Comparison of ENCODE assay signal across 9 mouse cellular contexts in genomic region chr10:86310527-86310926, GRCm38 (mm10). TPM values are rescaled to one million over a fixed set of nuclear protein-coding genes. Genes with fewer than 3 reads are reported as not detected.
DNase-seq lines count a peak whose midpoint lies in the region; ATAC-seq and TF ChIP-seq lines count a peak whose summit lies in the region.
"Had no signal": no experiment of that assay in that cellular context is flagged by ENCODE, and none has a peak within 500 bp of the region (broad histone marks: within the 10 kb centered on the region; RNA-seq: fewer than 3 reads in every experiment).

No protein-coding gene starts in this region.

- no peaks in the 10 kb centered on the region for H3K9me3 ChIP-seq in kidney, embryonic 15.5 days (replicated peaks)
- H3K9me3 ChIP-seq in intestine, postnatal 0 days (ENCODE audit: control insufficient read depth), result no peaks in the 10 kb centered on the region
- no peaks in the 10 kb centered on the region for H3K9me3 ChIP-seq in liver, postnatal 0 days (ENCODE audit: low read length)
- H3K9me3 ChIP-seq: megakaryocyte, embryonic 14.5 days had no signal

- no peak for ATAC-seq in kidney, embryonic 15.5 days (replicated peaks; ENCODE audit: low FRiP score)
- ATAC-seq in intestine, postnatal 0 days, result peak; percentile 86
- ATAC-seq in liver, postnatal 0 days, result no peak

- H3K27me3 ChIP-seq in kidney, embryonic 15.5 days, result no peaks in the 10 kb centered on the region
- no peaks in the 10 kb centered on the region for H3K27me3 ChIP-seq in intestine, postnatal 0 days (replicated peaks; ENCODE audit: control insufficient read depth, insufficient read depth, low read length)
- H3K27me3 ChIP-seq in liver, postnatal 0 days (ENCODE audit: insufficient read depth, low read length), result no peaks in the 10 kb centered on the region

- WGBS in kidney, embryonic 15.5 days, result 41% methylated on average over 6 of the region's 6 CpGs
- 16% methylated on average over 6 of the region's 6 CpGs for WGBS in intestine, postnatal 0 days
- 64% methylated on average over 6 of the region's 6 CpGs for WGBS in liver, postnatal 0 days (ENCODE audit: insufficient replicate concordance)

- DNase-seq in kidney, postnatal 25 days, result peak; percentile 52 to 63
- peak; percentile 65 for DNase-seq in adrenal gland, postnatal 25 days
- DNase-seq in skeletal muscle tissue, adult 2 months (ENCODE audit: low read depth, low spot score), result peak; percentile 69
- DNase-seq in left cerebral cortex, postnatal 25 days (ENCODE audit: low spot score in 2 of 2), result no peak
- no peak for DNase-seq in liver, postnatal 0 days
- DNase-seq: cerebellum, postnatal 25 days had no signal

- H3K4me2 ChIP-seq in kidney, embryonic 15.5 days, result no peak overlapping the region
- H3K4me2 ChIP-seq in intestine, postnatal 0 days (replicated peaks; ENCODE audit: low read depth), result no peak overlapping the region
- no peak overlapping the region for H3K4me2 ChIP-seq in liver, postnatal 0 days (ENCODE audit: low read depth, low read length)

- intact Hi-C loops in left cerebral cortex, postnatal 25 days (cut with DNase I), result no loop called here

- no peak overlapping the region for H3K27ac ChIP-seq in kidney, embryonic 15.5 days
- H3K27ac ChIP-seq in intestine, postnatal 0 days (ENCODE audit: low read depth, low read length), result no peak overlapping the region
- H3K27ac ChIP-seq in liver, postnatal 0 days (ENCODE audit: low read depth), result no peak overlapping the region

- H3K4me3 ChIP-seq in kidney, embryonic 15.5 days (replicated peaks), result no peak overlapping the region
- H3K4me3 ChIP-seq in intestine, postnatal 0 days (ENCODE audit: low read depth, low read length), result no peak overlapping the region
- no peak overlapping the region for H3K4me3 ChIP-seq in liver, postnatal 0 days (ENCODE audit: low read depth, low read length)
- H3K4me3 ChIP-seq: megakaryocyte, embryonic 14.5 days had no signal

- H3K4me1 ChIP-seq in kidney, embryonic 15.5 days, result peaks cover 17% of the 10 kb centered on the region
- no peaks in the 10 kb centered on the region; the same call in 1 of the 2 replicates for H3K4me1 ChIP-seq in intestine, postnatal 0 days (replicated peaks; ENCODE audit: control insufficient read depth, insufficient read depth, low read length)
- H3K4me1 ChIP-seq in liver, postnatal 0 days (ENCODE audit: insufficient read depth), result no peaks in the 10 kb centered on the region

- H3K36me3 ChIP-seq in kidney, embryonic 15.5 days, result 0 out of 2 replicates have a peak, but pooled peaks cover 36% of the 10 kb centered on the region
- 0 out of 2 replicates have a peak, but pooled peaks cover 3% of the 10 kb centered on the region for H3K36me3 ChIP-seq in intestine, postnatal 0 days (ENCODE audit: control insufficient read depth, insufficient read depth)
- no peaks in the 10 kb centered on the region for H3K36me3 ChIP-seq in liver, postnatal 0 days (replicated peaks; ENCODE audit: insufficient read depth, low read length)

- no peak for TF ChIP-seq EP300 in liver, postnatal 0 days (IDR thresholded peaks at IDR 0.05; ENCODE audit: low read depth)

- H3K9ac ChIP-seq in kidney, embryonic 15.5 days, result no peak overlapping the region
- no peak overlapping the region for H3K9ac ChIP-seq in intestine, postnatal 0 days (ENCODE audit: low read depth, low read length)
- H3K9ac ChIP-seq in liver, postnatal 0 days (replicated peaks), result no peak overlapping the region

- no peak for TF ChIP-seq CTCF in intestine, postnatal 0 days (IDR thresholded peaks at IDR 0.05; ENCODE audit: low read depth)
- TF ChIP-seq CTCF in liver, postnatal 0 days (IDR thresholded peaks at IDR 0.05; ENCODE audit: low read depth), result no peak

RNA-seq across cellular contexts. Expression of gene Timp3, which starts 10.4 kb away (rescaled TPM):
- 82.0 and 85.9 TPM in 2 replicates for polyA plus RNA-seq in kidney, embryonic 15.5 days (2015; fragmentation: Nextera tagmentation; extraction: Ambion mirVana)
- 388 and 389 TPM in 2 replicates for total RNA-seq in adrenal gland, postnatal 25 days (2021)
- polyA plus RNA-seq in intestine, postnatal 0 days (2015; fragmentation: Nextera tagmentation; extraction: Ambion mirVana), result 24.2 and 29.4 TPM in 2 replicates
- total RNA-seq in left cerebral cortex, postnatal 25 days (2021), result 10 to 100 TPM; 55.3 to 63.8 TPM
- 6.4 and 7.9 TPM in 2 replicates for polyA plus RNA-seq in liver, postnatal 0 days (2015; fragmentation: Nextera tagmentation; extraction: Ambion mirVana)

Comparison
In these comparisons a context has a peak if more than half of its experiments do, and no peak if none do; other contexts are left out.
1. DNase-seq: peak in kidney, postnatal 25 days (2 of 2), adrenal gland, postnatal 25 days (single experiment) and skeletal muscle tissue, adult 2 months (single experiment); none in left cerebral cortex, postnatal 25 days (0 of 2) and liver, postnatal 0 days (single experiment).